Mouse (Mus musculus) stomach, embryonic 15.5 days (tissue): Measurements from ENCODE around the gene 9130230L23Rik. TPM values are rescaled to one million over a fixed set of nuclear protein-coding genes. Genes with fewer than 3 reads are reported as not detected.
A peak's percentile ranks its signal among the peaks of the same experiment; 100 is the strongest.

ENCODE experiments used
- ATAC-seq: fragments of 200-750 bp; cut with Nextera tagmentation; 2 replicates; pipeline ENCODE4 v1.8.0; 2017; ENCODE audit warnings: low read depth, moderate number of reproducible peaks, moderate TSS enrichment; ENCODE audit not compliant: insufficient read depth, low FRiP score
- H3K27ac ChIP-seq: fragments of 300-500 bp; sonication (generic); 2 replicates; pipeline ENCODE4 v1.5.1; 2015; ENCODE audit warnings: mild to moderate bottlenecking, inconsistent platforms
- H3K27me3 ChIP-seq: fragments of 300-500 bp; sonication (generic); replicated peaks from 2 replicates; pipeline ENCODE4 v1.6.1; 2015; ENCODE audit warnings: inconsistent platforms
- H3K36me3 ChIP-seq: fragments of 300-500 bp; sonication (generic); 2 replicates; pipeline ENCODE4 v1.6.1; 2015; ENCODE audit warnings: inconsistent platforms
- H3K4me1 ChIP-seq: fragments of 300-500 bp; sonication (generic); 2 replicates; pipeline ENCODE4 v1.6.1; 2015; ENCODE audit warnings: inconsistent platforms
- H3K4me2 ChIP-seq: fragments of 300-500 bp; sonication (generic); 2 replicates; pipeline ENCODE4 v1.6.1; 2015; ENCODE audit warnings: mild to moderate bottlenecking, inconsistent platforms
- H3K4me3 ChIP-seq: fragments of 300-500 bp; sonication (generic); replicated peaks from 2 replicates; pipeline ENCODE4 v1.5.1; 2015; ENCODE audit warnings: inconsistent platforms
- H3K9ac ChIP-seq: fragments of 300-500 bp; sonication (generic); 2 replicates; pipeline ENCODE4 v1.6.1; 2015; ENCODE audit warnings: inconsistent platforms
- H3K9me3 ChIP-seq: fragments of 300-500 bp; sonication (generic); 2 replicates; pipeline ENCODE4 v1.6.1; 2016; ENCODE audit warnings: inconsistent platforms
- WGBS: fragments of 180-500 bp; shearing (Covaris S2); methylation state at CpG from one replicate; pipeline ENCODE4 v1.1.7; 2015; 5-methylcytosine and 5-hydroxymethylcytosine counted together
- polyA plus RNA-seq: library from polyadenylated mRNA; unstranded; fragments of >200 nt; fragmentation: Nextera tagmentation; extraction: Ambion mirVana; gene quantifications from 2 replicates; pipeline ENCODE4 v1.2.1, GENCODE M21; 2015

Gene 9130230L23Rik
- polyA plus RNA-seq, 1 experiment from 2014 or later = 3.2 TPM

DNA sequence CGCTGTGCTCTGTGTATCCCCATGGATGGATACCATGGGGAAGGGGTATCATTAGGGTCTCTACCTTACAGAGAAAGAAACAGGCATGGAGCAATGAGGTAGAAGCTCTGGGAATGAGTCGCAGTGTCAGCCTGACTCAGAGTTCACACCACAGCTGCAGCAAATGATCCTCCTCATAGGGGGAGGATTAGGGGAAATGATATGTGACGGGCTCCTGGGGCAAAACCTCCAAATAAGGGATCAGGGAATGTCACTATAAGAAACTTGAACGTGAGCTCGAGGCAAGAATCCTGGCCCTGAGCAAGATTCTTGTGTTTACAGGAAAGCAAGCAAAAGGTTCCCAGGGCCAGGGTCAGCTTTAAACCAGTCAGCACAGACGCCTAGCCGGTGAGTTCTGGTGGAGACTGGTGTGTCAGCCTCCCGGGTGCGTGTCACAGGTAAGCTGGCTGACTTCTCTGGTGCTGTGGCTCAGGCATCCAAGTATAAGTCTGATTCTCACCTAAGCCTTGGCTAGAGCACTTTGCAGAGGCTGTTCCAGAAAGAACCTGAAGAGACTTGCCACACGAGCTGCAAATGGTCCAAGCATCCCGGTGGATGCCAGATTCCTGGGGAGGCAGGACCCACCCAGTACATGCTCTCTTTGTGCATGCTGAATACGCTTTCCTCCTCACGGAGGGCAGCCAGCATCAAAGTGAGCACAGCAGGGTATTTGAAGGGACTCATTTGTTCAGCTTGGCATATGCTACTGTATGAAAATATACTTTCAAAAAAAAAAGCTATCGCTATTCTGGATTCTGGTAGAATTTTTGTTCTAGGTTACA is 30.5 kb upstream of the 9130230L23Rik start:
- Histone ChIP-seq H3K9me3 (no peaks in the 10 kb centered on the region), H3K27ac (no peak overlapping the region), H3K4me3 (no peak overlapping the region), H3K4me2 (no peak overlapping the region), H3K27me3 (no peaks in the 10 kb centered on the region), H3K4me1 (peaks cover 16% of the 10 kb centered on the region; the same call in 1 of the 2 replicates), H3K9ac (no peak overlapping the region), H3K36me3 (no peaks in the 10 kb centered on the region)
- 55% methylated on average over 14 of the region's 14 CpGs for WGBS
- ATAC-seq = no peak

DNA sequence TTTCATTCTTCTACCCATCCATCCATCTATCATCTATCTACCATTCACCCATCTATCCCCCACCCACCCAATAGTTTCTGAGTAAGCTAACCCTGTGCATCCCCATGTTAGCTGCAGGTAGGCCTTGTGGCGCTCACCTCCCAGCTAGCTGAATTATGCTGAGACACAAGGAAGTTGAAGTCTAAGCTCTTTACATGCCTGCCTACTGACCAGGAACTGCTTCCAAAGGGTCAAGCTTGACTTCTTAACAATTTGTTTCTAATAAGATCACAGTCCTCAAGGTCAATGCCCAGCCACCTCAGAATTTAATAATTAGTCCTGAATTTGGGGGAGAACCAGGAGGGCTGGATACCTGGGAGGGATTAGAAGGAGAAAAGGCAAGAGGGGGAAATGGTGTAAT is 28.7 kb upstream of the 9130230L23Rik start:
- Histone ChIP-seq H3K36me3 (no peaks in the 10 kb centered on the region), H3K4me2 (no peak overlapping the region), H3K27ac (no peak overlapping the region), H3K4me3 (no peak overlapping the region), H3K4me1 (peaks cover 16% of the 10 kb centered on the region; the same call in 1 of the 2 replicates), H3K9me3 (no peaks in the 10 kb centered on the region), H3K27me3 (no peaks in the 10 kb centered on the region), H3K9ac (no peak overlapping the region)
- WGBS = 96% methylated on average over 1 of the region's 1 CpGs
- ATAC-seq = no peak

DNA sequence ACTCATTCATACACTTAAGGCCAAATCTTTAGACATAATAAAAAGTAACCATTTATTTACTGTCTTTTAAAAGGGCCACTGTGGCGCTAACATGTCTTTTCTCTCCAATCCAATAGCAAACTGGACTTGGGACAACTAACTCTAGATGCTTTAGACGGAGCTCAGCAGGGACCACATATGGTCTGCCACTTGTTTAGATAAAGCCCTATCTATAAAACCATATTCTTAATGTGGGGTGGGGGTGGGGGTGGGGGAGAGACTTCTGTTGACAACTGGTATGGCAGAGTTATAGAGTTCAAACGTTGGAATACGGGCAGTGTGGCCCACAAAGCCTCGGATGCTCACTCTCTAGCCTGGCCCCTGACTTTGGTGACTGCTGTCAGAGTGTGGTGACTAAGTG is 27.6 kb upstream of the 9130230L23Rik start:
- 73% methylated on average over 5 of the region's 5 CpGs for WGBS

DNA sequence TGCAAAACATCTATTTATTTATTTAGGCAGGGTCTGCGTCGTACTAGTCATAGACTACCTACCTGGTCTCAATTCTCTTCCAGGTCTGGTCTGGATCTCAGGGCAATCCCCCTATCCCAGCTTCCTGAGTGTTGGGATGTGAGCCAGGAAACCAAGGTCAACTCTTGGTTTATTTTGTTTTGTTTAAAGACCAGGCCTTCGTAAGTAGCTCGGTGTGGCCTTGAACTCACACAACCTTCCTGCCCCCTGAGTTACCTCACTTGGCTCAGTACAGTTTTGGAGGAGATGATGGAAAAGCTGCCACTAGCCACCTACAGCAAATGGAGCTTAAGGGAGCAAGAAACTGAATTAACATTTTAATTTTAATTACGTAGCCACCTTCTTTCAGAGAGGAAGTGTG is 24.1 kb upstream of the 9130230L23Rik start:
- no peak overlapping the region for H3K4me2 ChIP-seq
- H3K4me1 ChIP-seq = no peaks in the 10 kb centered on the region
- WGBS = 70% methylated on average over 5 of the region's 5 CpGs
- no peaks in the 10 kb centered on the region for H3K27me3 ChIP-seq
- H3K4me3 ChIP-seq = no peak overlapping the region
- no peak overlapping the region for H3K27ac ChIP-seq
- ATAC-seq = no peak
- H3K9me3 ChIP-seq = no peaks in the 10 kb centered on the region
- H3K36me3 ChIP-seq = peaks cover 24% of the 10 kb centered on the region
- H3K9ac ChIP-seq = no peak overlapping the region

More for the DNA sequence above, 27.6 kb upstream of the 9130230L23Rik start:
- Histone ChIP-seq H3K27me3 (no peaks in the 10 kb centered on the region), H3K36me3 (peaks cover 6% of the 10 kb centered on the region), H3K4me1 (peaks cover 12% of the 10 kb centered on the region; the same call in 1 of the 2 replicates), H3K9me3 (no peaks in the 10 kb centered on the region), H3K27ac (no peak overlapping the region), H3K9ac (no peak overlapping the region), H3K4me2 (no peak overlapping the region), H3K4me3 (no peak overlapping the region)
- no peak for ATAC-seq

DNA sequence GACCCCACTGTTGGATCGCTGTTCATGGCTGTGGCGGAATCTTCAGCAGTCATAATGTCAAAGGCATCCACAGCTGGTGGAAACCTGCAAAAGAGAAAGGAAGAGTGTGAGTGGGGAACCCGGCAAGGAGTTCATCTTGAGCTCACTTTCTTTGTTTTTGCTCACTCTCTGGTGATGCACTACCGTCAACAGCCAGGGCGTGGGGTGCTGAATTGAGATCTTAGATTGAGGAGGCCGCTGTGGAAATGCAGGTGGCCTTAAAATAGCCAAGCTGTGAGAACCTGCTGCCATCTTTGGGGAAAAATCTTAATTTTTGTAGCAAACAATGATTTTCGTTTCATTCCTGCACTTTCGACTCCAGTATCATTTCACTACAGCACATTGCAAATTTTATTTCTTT is 23.1 kb upstream of the 9130230L23Rik start:
- H3K27ac ChIP-seq = no peak overlapping the region
- no peak overlapping the region for H3K4me2 ChIP-seq
- no peaks in the 10 kb centered on the region for H3K27me3 ChIP-seq
- H3K9ac ChIP-seq = no peak overlapping the region
- 94% methylated on average over 8 of the region's 8 CpGs for WGBS
- peaks cover 28% of the 10 kb centered on the region for H3K36me3 ChIP-seq
- H3K4me3 ChIP-seq = no peak overlapping the region
- H3K9me3 ChIP-seq = no peaks in the 10 kb centered on the region
- no peak for ATAC-seq
- H3K4me1 ChIP-seq = no peaks in the 10 kb centered on the region

DNA sequence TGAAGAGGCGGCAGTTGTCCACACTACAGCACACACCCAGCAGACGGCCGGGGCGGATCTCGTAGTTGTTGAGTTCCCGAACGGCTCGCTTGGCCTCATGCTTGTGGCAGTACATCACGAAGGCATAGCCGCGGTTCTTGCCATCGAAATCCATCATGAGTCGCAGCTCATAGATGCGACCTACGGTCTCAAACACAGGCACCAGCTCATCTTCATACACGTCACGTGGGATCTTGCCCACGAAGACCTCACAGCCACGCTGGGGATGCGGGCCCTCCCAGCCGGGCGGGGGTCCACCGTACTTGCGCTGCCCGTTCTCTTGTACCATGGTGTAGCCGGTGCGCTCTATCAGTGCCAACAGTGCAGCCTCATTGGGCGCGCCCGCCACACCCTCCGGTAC is 22.7 kb upstream of the 9130230L23Rik start:
- Histone ChIP-seq H3K27me3 (no peaks in the 10 kb centered on the region), H3K9ac (no peak overlapping the region), H3K9me3 (no peaks in the 10 kb centered on the region), H3K4me1 (no peaks in the 10 kb centered on the region), H3K27ac (no peak overlapping the region), H3K4me2 (no peak overlapping the region), H3K4me3 (no peak overlapping the region), H3K36me3 (peaks cover 28% of the 10 kb centered on the region)
- 97% methylated on average over 31 of the region's 31 CpGs for WGBS
- ATAC-seq = no peak

DNA sequence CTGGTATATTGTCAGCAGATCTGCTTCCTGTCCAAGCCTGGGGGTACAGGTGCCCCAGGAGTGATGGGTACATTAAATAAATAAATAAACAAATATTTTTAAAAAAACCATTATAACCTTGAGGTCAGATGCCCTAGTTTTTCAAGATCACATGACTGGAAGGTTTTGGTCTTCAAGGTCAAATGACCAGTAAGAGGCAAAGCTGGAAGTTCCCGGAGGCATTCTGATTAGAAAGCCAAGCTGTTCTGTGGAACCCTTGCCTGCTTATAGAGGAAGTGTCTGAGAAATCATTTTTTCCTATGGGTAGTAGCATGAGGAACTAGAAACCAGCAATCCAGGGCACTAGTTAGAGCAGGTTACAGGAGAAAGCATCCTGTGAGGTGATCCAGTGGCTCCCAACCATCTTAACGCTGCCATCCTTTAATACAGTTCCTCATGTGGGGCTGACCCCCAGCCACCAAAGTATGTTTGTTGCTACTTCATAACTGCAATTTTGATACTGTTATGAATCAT is 11.4 kb upstream of the 9130230L23Rik start:
- WGBS = 92% methylated on average over 2 of the region's 2 CpGs
- Histone ChIP-seq H3K4me3 (no peak overlapping the region), H3K9me3 (no peaks in the 10 kb centered on the region), H3K9ac (no peak overlapping the region), H3K36me3 (peaks cover 2% of the 10 kb centered on the region; the same call in 1 of the 2 replicates), H3K4me2 (no peak overlapping the region), H3K27ac (no peak overlapping the region), H3K27me3 (no peaks in the 10 kb centered on the region), H3K4me1 (0 out of 2 replicates have a peak, but pooled peaks cover 4% of the 10 kb centered on the region)
- ATAC-seq = no peak

DNA sequence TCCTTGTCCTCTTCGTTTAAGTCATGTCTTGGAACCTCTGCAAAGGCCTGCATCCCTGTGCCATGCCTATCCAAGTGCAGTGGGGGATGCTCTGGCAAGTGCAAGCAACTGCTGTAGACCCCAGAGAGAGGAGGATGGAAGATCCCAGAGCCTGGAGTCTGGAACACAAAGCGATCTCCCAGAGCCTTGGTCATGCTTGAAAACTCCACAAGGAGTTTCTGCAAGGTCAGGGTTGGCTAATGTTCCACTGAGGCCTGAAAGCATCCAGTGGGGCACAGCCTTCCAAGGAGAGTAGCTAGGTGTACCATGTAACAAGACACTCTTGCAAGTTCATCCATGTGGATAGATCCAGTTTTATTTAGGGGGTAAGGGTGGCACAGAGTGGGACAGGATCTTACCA is 10.4 kb upstream of the 9130230L23Rik start:
- Histone ChIP-seq H3K27me3 (no peaks in the 10 kb centered on the region), H3K36me3 (no peaks in the 10 kb centered on the region), H3K4me3 (no peak overlapping the region), H3K9ac (no peak overlapping the region), H3K9me3 (no peaks in the 10 kb centered on the region), H3K4me2 (no peak overlapping the region), H3K27ac (peak overlapping the region; percentile 44; the same call in 1 of the 2 replicates), H3K4me1 (0 out of 2 replicates have a peak, but pooled peaks cover 4% of the 10 kb centered on the region)
- WGBS = 89% methylated on average over 2 of the region's 2 CpGs
- peak; percentile 37; the same call in 1 of the 2 replicates for ATAC-seq

DNA sequence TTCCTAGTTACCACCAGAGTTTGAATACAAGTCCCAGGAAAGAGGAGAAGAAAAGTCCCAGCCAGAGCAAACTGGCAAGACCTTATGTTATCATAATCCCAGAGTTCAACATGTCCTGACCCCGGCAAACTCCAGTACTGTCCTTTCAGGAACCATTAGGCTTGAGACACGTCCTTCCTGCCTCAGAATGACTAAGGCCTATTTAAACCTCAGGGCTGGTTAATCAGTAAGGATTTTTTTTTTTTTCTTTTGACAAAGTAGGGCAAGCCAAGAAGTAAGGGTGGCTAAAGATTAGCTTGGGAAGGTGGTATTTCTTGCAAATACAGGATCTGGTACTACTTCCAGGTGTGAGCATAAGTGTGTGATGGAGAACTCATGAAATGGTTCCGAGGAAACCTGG is 9.9 kb upstream of the 9130230L23Rik start:
- Histone ChIP-seq H3K4me1 (0 out of 2 replicates have a peak, but pooled peaks cover 4% of the 10 kb centered on the region), H3K4me3 (no peak overlapping the region), H3K27ac (peak overlapping the region; percentile 44; the same call in 1 of the 2 replicates), H3K36me3 (no peaks in the 10 kb centered on the region), H3K9me3 (no peaks in the 10 kb centered on the region), H3K4me2 (no peak overlapping the region), H3K9ac (no peak overlapping the region), H3K27me3 (no peaks in the 10 kb centered on the region)
- ATAC-seq = peak; percentile 67; the same call in 1 of the 2 replicates
- WGBS = 57% methylated on average over 3 of the region's 3 CpGs

DNA sequence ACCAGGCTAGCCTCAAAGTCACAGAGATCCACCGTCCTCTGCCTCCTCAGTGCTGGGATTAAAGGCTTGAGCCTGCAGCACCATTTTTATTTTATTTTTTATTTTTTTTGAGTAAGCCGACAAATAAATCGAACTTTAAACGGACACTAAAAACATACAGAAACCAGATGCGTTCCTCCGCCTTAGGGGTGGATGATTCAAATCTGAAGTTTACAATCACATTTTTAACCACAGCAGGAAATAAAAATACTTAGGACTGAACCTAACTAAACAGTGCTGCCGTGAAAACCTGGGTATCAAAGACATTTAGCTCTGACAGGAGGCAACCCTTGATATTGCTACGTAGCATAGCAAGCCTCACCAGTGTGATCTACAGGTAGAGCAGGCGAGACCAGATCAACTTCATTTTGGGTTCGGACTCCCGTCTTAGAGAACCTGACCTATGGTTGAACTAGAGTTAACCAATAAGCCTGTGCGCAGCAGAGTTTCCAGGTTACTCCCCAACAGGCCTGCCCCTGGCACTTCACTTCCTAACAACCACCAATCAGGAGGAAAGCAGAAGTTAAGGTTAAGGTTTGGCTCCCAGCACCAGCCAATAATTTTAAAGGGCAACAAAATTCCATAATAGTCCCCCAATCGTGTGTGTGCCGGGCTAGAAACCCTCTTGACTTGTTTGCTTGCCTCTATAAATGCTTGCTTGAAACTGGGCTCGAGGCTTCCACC is 4.3 kb upstream of the 9130230L23Rik start:
- no peaks in the 10 kb centered on the region for H3K36me3 ChIP-seq
- no peak overlapping the region for H3K4me2 ChIP-seq
- ATAC-seq = no peak
- H3K27me3 ChIP-seq = no peaks in the 10 kb centered on the region
- 0 out of 2 replicates have a peak, but pooled peaks cover 4% of the 10 kb centered on the region for H3K4me1 ChIP-seq
- 73% methylated on average over 15 of the region's 15 CpGs for WGBS
- H3K27ac ChIP-seq = no peak overlapping the region
- no peaks in the 10 kb centered on the region for H3K9me3 ChIP-seq
- H3K4me3 ChIP-seq = no peak overlapping the region
- no peak overlapping the region for H3K9ac ChIP-seq

DNA sequence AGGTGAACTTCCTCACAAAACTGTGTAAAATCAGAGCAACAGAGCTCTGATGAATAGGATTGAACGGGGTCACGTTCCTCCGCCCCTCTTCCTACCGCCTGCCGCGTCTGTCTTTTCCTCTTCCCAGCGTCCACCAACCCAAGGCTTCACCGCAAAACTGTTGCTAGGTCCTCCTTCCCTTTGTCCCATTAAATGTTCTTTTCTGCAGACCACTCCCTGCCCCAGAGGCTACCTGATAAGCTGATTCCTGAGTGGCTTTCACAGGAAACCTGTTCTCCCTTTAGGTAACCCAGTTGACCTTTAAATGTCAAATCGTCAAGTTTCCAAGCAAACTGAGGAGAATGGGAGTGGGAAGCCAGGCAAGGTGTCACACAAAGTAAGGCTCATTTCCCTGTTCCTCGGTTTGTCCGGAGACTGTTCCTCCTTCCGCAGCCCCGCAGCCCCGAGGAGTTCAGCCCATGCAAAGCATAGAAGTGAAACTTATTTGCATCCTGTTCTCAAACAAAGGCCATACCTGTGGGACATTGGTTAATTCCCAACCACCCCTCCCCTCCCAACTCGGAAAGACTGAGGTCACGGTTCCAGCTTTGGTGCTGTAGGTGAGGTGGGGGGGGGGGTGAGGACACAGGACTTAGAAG is 1.1 kb upstream of the 9130230L23Rik start:
- Histone ChIP-seq H3K27me3 (no peaks in the 10 kb centered on the region), H3K9ac (no peak overlapping the region), H3K36me3 (no peaks in the 10 kb centered on the region), H3K27ac (peak overlapping the region; percentile 87), H3K4me3 (no peak overlapping the region), H3K4me1 (0 out of 2 replicates have a peak, but pooled peaks cover 4% of the 10 kb centered on the region), H3K4me2 (peak overlapping the region; percentile 39), H3K9me3 (no peaks in the 10 kb centered on the region)
- ATAC-seq = peak; percentile 47
- 43% methylated on average over 16 of the region's 16 CpGs for WGBS
